8 mouse cellular contexts compared by ENCODE assay signal in genomic region chr16:28928466-28928814, GRCm38 (mm10). TPM values are rescaled to one million over a fixed set of nuclear protein-coding genes. Genes with fewer than 3 reads are reported as not detected.
DNase-seq lines count a peak whose midpoint lies in the region; ATAC-seq and TF ChIP-seq lines count a peak whose summit lies in the region.

No protein-coding gene starts in this region.

- H3K9me3 ChIP-seq in E14TG2a.4 (ENCODE audit: low read length): no peaks in the 10 kb centered on the region
- no peaks in the 10 kb centered on the region for H3K9me3 ChIP-seq in embryonic facial prominence, embryonic 13.5 days
- H3K9me3 ChIP-seq in hindbrain, embryonic 16.5 days (ENCODE audit: control insufficient read depth, low read length): no peaks in the 10 kb centered on the region
- no peaks in the 10 kb centered on the region for H3K9me3 ChIP-seq in neural tube, embryonic 14.5 days (ENCODE audit: control insufficient read depth, low read length)

- H3K4me3 ChIP-seq in E14TG2a.4 (replicated peaks; ENCODE audit: low read length): peak overlapping the region; percentile 90
- H3K4me3 ChIP-seq in embryonic facial prominence, embryonic 13.5 days: peak overlapping the region; percentile 82
- peak overlapping the region; percentile 95 for H3K4me3 ChIP-seq in hindbrain, embryonic 16.5 days (ENCODE audit: low read length)
- peak overlapping the region; percentile 93 for H3K4me3 ChIP-seq in neural tube, embryonic 14.5 days (ENCODE audit: low read depth, low read length)

- H3K27ac ChIP-seq in embryonic facial prominence, embryonic 13.5 days: peak overlapping the region; percentile 88
- H3K27ac ChIP-seq in hindbrain, embryonic 16.5 days (ENCODE audit: low read depth, low read length): peak overlapping the region; percentile 95
- H3K27ac ChIP-seq in neural tube, embryonic 14.5 days (ENCODE audit: low read depth, low read length): peak overlapping the region; percentile 90; the same call in 1 of the 2 replicates

- peak overlapping the region; percentile 89 for H3K9ac ChIP-seq in embryonic facial prominence, embryonic 13.5 days
- peak overlapping the region; percentile 95 for H3K9ac ChIP-seq in hindbrain, embryonic 16.5 days (ENCODE audit: low read depth, low read length)
- peak overlapping the region; percentile 78 for H3K9ac ChIP-seq in neural tube, embryonic 14.5 days (replicated peaks; ENCODE audit: low read depth, low read length)

- WGBS in embryonic facial prominence, embryonic 13.5 days: under 1% methylated on average over 10 of the region's 10 CpGs
- under 1% methylated on average over 10 of the region's 10 CpGs for WGBS in hindbrain, embryonic 16.5 days
- under 1% methylated on average over 10 of the region's 10 CpGs for WGBS in neural tube, embryonic 14.5 days

- H3K36me3 ChIP-seq in E14TG2a.4 (ENCODE audit: insufficient read depth, low read length): peaks cover 32% of the 10 kb centered on the region
- H3K36me3 ChIP-seq in embryonic facial prominence, embryonic 13.5 days: no peaks in the 10 kb centered on the region
- no peaks in the 10 kb centered on the region for H3K36me3 ChIP-seq in hindbrain, embryonic 16.5 days (ENCODE audit: control insufficient read depth, insufficient read depth, low read length)
- H3K36me3 ChIP-seq in neural tube, embryonic 14.5 days (ENCODE audit: control insufficient read depth, insufficient read depth, low read length): no peaks in the 10 kb centered on the region

- DNase-seq in cerebellum, adult 11 months: peak; percentile 24
- no peak for DNase-seq in cerebellum, adult 11-12 months
- peak; percentile 16 for DNase-seq in liver

- peaks cover 11% of the 10 kb centered on the region for H3K27me3 ChIP-seq in E14TG2a.4 (ENCODE audit: insufficient read depth, low read length)
- H3K27me3 ChIP-seq in embryonic facial prominence, embryonic 13.5 days: no peaks in the 10 kb centered on the region; the same call in 1 of the 2 replicates
- no peaks in the 10 kb centered on the region; the same call in 1 of the 2 replicates for H3K27me3 ChIP-seq in hindbrain, embryonic 16.5 days (replicated peaks; ENCODE audit: control insufficient read depth, insufficient read depth, low read length)
- H3K27me3 ChIP-seq in neural tube, embryonic 14.5 days (ENCODE audit: control insufficient read depth, insufficient read depth, low read length): no peaks in the 10 kb centered on the region

- no peak for TF ChIP-seq CTCF in E14TG2a.4 (conservative IDR thresholded peaks at IDR 0.05; ENCODE audit: low read length)

- peak overlapping the region; percentile 78 for H3K4me2 ChIP-seq in embryonic facial prominence, embryonic 13.5 days
- H3K4me2 ChIP-seq in hindbrain, embryonic 16.5 days (ENCODE audit: low read length): peak overlapping the region; percentile 64
- H3K4me2 ChIP-seq in neural tube, embryonic 14.5 days (ENCODE audit: low read depth, low read length): peak overlapping the region; percentile 72

- H3K4me1 ChIP-seq in E14TG2a.4 (replicated peaks; ENCODE audit: low read depth, low read length): peaks cover 76% of the 10 kb centered on the region
- H3K4me1 ChIP-seq in embryonic facial prominence, embryonic 13.5 days: peaks cover 15% of the 10 kb centered on the region
- peaks cover 22% of the 10 kb centered on the region for H3K4me1 ChIP-seq in hindbrain, embryonic 16.5 days (ENCODE audit: control insufficient read depth, insufficient read depth, low read depth, low read length)
- peaks cover 14% of the 10 kb centered on the region for H3K4me1 ChIP-seq in neural tube, embryonic 14.5 days (ENCODE audit: control insufficient read depth, insufficient read depth, low read length)

- ATAC-seq in embryonic facial prominence, embryonic 13.5 days (ENCODE audit: insufficient number of reproducible peaks, insufficient read depth, low FRiP score, low TSS enrichment, low read depth): 0 out of 2 replicates have a peak, but pooled peaks have one; percentile 48
- peak; percentile 60; the same call in 1 of the 2 replicates for ATAC-seq in hindbrain, embryonic 16.5 days
- peak; percentile 48; the same call in 1 of the 2 replicates for ATAC-seq in neural tube, embryonic 14.5 days (ENCODE audit: low read depth)
- ATAC-seq in CD4-positive, CD25-positive, alpha-beta regulatory T cell, adult 4 months: no peak

RNA-seq across cellular contexts. Expression of gene Mb21d2, which starts 1.0 kb away (rescaled TPM):
- 5.8 and 6.4 TPM in 2 replicates for polyA plus RNA-seq in embryonic facial prominence, embryonic 13.5 days (2015; fragmentation: Nextera tagmentation; extraction: Ambion mirVana)
- polyA plus RNA-seq in hindbrain, embryonic 16.5 days (2015; fragmentation: Nextera tagmentation; extraction: Ambion mirVana): 15.8 and 16.3 TPM in 2 replicates
- polyA plus RNA-seq in neural tube, embryonic 14.5 days (2014; fragmentation: Nextera tagmentation; extraction: Ambion mirVana): 18.7 and 20.1 TPM in 2 replicates
- polyA plus RNA-seq in CD4-positive, CD25-positive, alpha-beta regulatory T cell, adult 4 months (2017; shearing (Covaris generic)): not detected
